Mouse (Mus musculus): ENCODE data around the gene Ttc13.

DNA sequence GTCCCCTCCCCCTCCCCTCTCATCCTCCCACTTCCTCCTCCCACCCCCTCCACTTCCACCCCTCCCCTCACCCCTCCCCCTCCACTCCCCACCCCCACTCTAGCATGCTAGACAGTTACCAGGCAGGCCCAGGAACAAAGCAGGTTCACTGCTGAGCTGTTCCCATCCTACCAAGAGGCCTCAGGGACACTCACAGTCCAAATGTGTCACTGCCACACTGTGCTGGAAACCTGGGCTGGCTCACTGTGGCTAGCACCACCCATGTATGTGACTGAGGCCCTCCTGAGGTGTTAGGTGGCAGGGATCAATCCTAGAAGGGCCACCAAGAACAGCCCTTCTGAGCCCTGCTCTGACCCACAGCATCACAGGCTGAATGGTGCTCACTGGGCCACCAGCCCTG, 73.5 kb downstream of the Ttc13 start:
- TF ChIP-seq CTCF (IDR thresholded peaks at IDR 0.05; ENCODE audit: low read depth), result no peak
- TF ChIP-seq EP300 (IDR thresholded peaks at IDR 0.05; ENCODE audit: low read depth), result no peak
